Mouse (Mus musculus): ENCODE results near the gene B3galnt1.

DNA sequence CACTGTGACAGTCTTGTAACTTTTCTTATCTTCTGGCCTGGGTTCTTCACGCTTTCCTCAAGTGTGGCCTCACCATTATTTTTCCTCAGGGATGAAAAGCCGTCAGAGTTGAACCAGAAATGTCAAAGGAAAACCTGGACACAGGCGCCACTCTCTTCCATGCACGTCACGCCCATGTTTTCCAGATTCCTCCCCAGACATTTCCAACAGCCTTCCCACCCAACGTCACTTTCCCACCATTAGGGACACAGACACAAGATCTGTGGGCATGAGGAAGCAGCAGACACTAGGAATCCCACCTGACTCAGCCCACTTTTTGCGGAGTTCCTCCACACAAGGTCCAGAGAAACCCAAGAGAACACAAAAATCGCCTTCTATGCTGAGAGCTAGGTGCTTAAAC lies 5.3 kb downstream of the B3galnt1 start:
- no peak for TF ChIP-seq USF2 (conservative IDR thresholded peaks at IDR 0.05; ENCODE audit: low read depth, low read length)
- no peak for TF ChIP-seq CTCF (conservative IDR thresholded peaks at IDR 0.05 in 1 of 2, IDR thresholded peaks at IDR 0.05 in 1 of 2; ENCODE audit: low read depth in 2 of 2, low read length in 2 of 2)
- no peak for TF ChIP-seq TCF12 (IDR thresholded peaks at IDR 0.05; ENCODE audit: low read depth, low read length)
- TF ChIP-seq EP300 (IDR thresholded peaks at IDR 0.05; ENCODE audit: low read length) = no peak
- TF ChIP-seq GABPA (IDR thresholded peaks at IDR 0.05; ENCODE audit: insufficient replicate concordance, low read depth, low read length) = no peak
- TF ChIP-seq POLR2AphosphoS2 (IDR thresholded peaks at IDR 0.05; ENCODE audit: low read depth, low read length) = no peak
- TF ChIP-seq ZKSCAN1 (IDR thresholded peaks at IDR 0.05; ENCODE audit: borderline replicate concordance, low read depth, low read length) = no peak
- no peak for TF ChIP-seq POLR2A (IDR thresholded peaks at IDR 0.05; ENCODE audit: low read depth, low read length)
- no peak for TF ChIP-seq UBTF (IDR thresholded peaks at IDR 0.05; ENCODE audit: low read depth, low read length)
- no peak for TF ChIP-seq RAD21 (IDR thresholded peaks at IDR 0.05; ENCODE audit: low read depth, low read length)
- TF ChIP-seq RCOR1 (conservative IDR thresholded peaks at IDR 0.05; ENCODE audit: low read depth, low read length) = no peak
- no peak for TF ChIP-seq E2F4 (IDR thresholded peaks at IDR 0.05; ENCODE audit: insufficient replicate concordance, low read depth, low read length)
